Mouse (Mus musculus) leukemia stem cell, adult 10-12 weeks (primary cell): Measurements from ENCODE around the gene Gpr141. TPM values are rescaled to one million over a fixed set of nuclear protein-coding genes. Genes with fewer than 3 reads are reported as not detected.

ENCODE experiments used
- polyA plus RNA-seq: library from polyadenylated mRNA; stranded (reverse); fragments of >175 nt; gene quantifications from 2 replicates; pipeline ENCODE4 v1.2.3, GENCODE M21; 2012; ENCODE audit warnings: low replicate concordance

Gene Gpr141
- polyA plus RNA-seq = 0.08 TPM in 1 of 2 replicates, not detected in the other

GRCm38 (mm10) chr13:19824071-19824470 is at the start of gene Gpr141:
Gpr141 (minus strand) TSS chr13:19824257.

Other genes starting within 250 kb of the Gpr141 start
- 43.1 and 88.5 TPM in 2 replicates for gene Epdr1, start 204.3 kb downstream of the Gpr141 start, polyA plus RNA-seq
- 2.4 and 5.4 TPM in 2 replicates for gene Sfrp4, start 201.2 kb downstream of the Gpr141 start, polyA plus RNA-seq
- gene Nme8, start 126.5 kb downstream of the Gpr141 start, polyA plus RNA-seq = not detected in 2 replicates